Mouse (Mus musculus): ENCODE measurements at regions not wholly inside any gene's neighbourhood (a gene's known extent, or its start where the extent isn't known, plus 50 kb on each side); places are given as distances from the start of the nearest gene placed in this dataset.

GRCm38 (mm10) chr9:118318357-118319140 is 159.5 kb upstream of the Eomes start:
- no peak for DNase-seq
- intact Hi-C loops (cut with DNase I) = no loop called here

- intact Hi-C loops (cut with DNase I) = no loop called here
Observed at GRCm38 (mm10) chr9:118323796-118324195, 154.2 kb upstream of the Eomes start.

GRCm38 (mm10) chr9:118326656-118327055 is 151.4 kb upstream of the Eomes start:
- intact Hi-C loops (cut with DNase I) = no loop called here
- no peak for DNase-seq

More at GRCm38 (mm10) chr9:118323796-118324195, 154.2 kb upstream of the Eomes start:
- DNase-seq = no peak

DNA sequence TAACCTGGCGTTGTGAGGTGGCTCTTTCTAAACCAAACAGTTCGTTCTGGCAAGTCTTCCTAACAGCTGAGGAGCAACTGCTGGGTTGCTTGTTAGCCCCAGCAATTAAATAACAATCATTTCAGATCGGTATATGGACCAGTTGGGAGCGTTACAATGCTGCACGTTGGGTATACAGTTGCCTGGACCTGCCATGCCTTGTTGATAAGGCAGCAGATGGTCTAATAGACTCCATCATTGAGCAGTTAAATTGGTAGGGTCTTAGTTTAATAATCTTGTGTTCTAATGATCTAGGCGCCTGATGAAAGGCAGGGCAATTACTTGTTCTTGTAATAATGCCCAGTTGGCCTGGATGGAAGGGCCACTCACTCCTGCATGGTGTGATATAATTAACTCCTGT is 150.1 kb upstream of the Eomes start:
- intact Hi-C loops (cut with DNase I) = no loop called here
- DNase-seq = no peak

DNA sequence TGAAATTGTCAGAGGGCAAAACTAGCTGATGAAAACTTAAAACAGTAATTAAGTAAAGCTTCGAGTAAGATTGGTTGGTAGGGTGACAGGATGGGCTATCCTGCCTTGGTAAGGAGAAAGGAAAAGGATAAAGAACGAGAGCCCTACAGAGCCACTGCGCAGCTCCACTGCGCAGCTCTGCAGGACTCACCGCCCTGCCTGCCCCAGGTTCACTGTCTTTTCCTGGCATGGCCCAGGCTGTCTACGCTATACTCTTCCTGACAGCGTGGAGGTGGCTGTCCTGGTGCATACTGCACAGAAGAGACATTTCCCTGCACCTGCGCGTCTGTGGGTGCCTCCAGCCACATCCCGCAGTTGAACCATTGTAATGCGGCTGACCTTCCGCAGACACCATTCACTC is 136.6 kb upstream of the Eomes start:
- no peak for DNase-seq
- intact Hi-C loops (cut with DNase I) = no loop called here

DNA sequence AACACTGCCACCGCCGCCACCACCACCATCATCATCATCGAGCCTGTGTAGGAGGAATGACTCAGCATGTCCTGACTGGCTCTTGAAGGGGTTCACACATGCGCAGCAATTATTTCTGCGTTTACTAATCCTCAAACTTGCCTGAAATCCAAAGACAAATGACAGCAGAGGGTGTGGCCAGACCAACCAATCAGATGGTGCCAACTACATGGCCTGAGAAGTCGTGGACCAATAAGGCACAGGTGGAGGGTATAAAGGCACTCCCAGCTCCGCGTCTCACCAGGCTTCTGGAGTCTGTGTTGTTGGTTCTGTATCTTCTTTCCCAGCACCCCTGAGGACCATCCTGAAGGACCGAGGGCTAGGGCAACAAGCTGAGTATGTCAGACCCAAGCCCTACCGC is 123.1 kb upstream of the Eomes start:
- no peak for DNase-seq
- intact Hi-C loops (cut with DNase I) = no loop called here

- intact Hi-C loops (cut with DNase I) = no loop called here
- no peak for DNase-seq
Observed at GRCm38 (mm10) chr9:118357406-118357805, 120.6 kb upstream of the Eomes start.

DNA sequence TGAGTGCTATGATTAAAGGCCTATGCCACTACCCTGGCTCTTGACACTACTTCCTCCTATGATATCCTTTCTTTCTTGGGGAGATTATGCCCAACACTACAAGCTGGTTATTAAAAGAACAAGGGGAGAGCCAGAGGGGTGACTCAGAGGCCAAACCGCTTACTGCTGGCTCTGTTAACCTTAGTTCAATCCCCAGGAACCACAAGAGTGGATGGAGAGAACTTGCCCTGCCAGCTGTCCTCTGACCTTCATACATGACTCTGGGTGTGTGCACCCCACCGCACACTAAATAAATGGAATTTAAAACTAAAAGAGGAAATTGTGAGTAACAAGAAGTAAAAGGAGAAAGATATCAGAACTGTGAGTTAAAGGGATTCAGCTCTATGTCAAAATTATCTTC is 114.1 kb upstream of the Eomes start:
- intact Hi-C loops (cut with DNase I) = no loop called here
- DNase-seq = no peak

DNA sequence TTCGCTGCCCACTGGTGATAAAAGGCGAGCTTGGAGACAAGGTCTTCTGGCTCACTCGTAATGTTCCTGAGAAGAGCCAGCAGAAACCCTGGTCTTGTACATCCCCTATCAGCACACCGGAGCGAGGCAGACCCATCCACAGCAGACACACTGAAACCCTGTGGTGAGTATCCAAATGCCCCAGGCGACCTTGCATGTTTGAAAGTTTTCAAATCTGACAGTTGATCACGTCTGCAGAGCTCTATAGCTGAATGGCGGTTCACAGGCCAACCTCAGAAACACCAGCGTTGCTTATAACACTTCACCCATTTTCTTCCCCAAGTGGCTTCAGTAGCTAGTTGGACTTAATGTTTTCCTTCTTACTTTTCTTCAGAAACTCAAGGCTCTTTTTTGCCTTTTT is 112.6 kb upstream of the Eomes start:
- intact Hi-C loops (cut with DNase I) = no loop called here
- DNase-seq = no peak

DNA sequence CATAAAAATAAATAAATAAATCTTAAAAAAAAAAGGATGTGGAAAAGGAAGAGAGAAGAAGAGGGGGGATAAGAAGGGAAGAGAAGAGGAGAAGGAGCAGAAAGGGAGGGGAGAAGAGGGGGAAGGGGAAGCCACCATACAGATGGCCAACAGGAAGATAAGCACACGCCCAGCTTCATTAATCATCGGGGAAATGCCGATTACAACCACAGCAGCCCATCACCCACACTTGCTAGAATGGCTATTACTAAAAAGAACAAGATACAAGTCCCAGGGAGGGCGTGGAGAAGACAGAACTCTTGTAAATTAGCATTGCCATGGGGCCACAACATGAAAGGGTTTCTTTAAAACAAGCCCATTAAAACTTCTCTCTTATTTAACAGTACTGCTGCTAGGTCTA is 110.7 kb upstream of the Eomes start:
- DNase-seq = no peak
- intact Hi-C loops (cut with DNase I) = no loop called here

GRCm38 (mm10) chr9:118370581-118370980 is 107.4 kb upstream of the Eomes start:
- intact Hi-C loops (cut with DNase I) = no loop called here
- DNase-seq = peak; percentile 10 to 23

- DNase-seq = no peak
- intact Hi-C loops (cut with DNase I) = no loop called here
Observed at GRCm38 (mm10) chr9:118374680-118375079, 103.3 kb upstream of the Eomes start.

DNA sequence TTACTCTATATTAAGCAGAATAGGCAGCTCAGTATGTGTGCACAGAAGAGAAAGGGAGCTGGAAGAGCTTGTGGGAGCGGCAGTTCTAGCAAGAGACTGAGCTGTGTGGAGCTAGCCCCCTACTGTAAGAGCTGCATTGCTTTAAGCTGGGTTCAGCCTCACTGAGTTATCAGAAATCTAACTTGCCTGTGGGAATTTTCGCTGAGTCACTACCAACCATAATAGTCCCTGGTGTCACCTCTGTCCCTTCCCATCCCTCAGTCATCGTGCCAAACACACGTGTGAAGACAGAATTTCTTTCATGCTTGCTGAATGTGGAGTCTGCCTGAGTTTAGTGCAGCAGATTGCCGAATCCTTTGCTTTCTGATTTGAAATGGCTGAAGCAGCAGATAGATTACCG is 99.0 kb upstream of the Eomes start:
- no peak for DNase-seq
- intact Hi-C loops (cut with DNase I) = no loop called here

GRCm38 (mm10) chr9:118382532-118382931 is 95.5 kb upstream of the Eomes start:
- no peak for DNase-seq
- intact Hi-C loops (cut with DNase I) = no loop called here

DNA sequence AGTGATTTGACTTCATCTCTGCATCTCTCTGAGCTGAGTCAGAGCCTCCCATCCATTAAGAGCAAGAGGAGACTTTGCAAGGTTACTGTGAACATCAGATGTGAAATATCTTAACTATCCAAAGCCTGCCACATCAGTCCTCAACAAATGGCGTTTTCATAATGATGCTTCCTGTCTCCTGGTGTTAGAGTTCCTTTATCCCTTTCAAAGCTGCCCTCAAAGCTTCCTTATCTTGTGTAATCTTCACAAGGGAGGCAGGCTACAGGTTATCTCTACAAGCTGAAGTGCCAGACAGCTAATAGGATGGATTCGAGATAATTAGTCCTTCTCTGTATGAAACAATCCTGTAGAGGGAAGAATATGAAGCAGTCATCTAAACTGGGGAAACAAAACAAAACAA is 93.4 kb upstream of the Eomes start:
- intact Hi-C loops (cut with DNase I) = no loop called here
- no peak for DNase-seq

DNA sequence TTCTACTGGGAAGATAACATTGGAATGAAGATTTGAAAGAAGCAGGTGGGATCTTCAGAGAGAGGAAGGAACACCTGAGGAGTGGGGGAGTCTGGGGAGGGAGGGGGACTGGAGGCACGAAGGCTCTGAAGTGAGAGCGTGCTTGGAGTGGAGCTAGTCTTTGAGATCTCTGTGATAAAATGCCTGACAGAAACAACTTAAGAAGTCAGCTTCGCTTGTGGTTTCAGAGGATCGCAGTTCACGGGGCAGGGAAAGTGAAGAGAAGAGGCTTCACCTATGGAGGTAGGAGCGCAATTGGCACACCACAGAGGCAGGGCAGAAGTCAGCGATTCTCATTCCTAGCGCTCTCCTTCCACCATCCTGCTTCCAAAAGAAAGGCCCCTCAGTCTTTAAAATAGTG is 90.4 kb upstream of the Eomes start:
- intact Hi-C loops (cut with DNase I) = no loop called here

GRCm38 (mm10) chr9:118389481-118390334 is 88.3 kb upstream of the Eomes start:
- intact Hi-C loops (cut with DNase I) = no loop called here
- DNase-seq = peak; percentile 2 to 4

More for the DNA sequence above, 90.4 kb upstream of the Eomes start:
- DNase-seq = no peak

DNA sequence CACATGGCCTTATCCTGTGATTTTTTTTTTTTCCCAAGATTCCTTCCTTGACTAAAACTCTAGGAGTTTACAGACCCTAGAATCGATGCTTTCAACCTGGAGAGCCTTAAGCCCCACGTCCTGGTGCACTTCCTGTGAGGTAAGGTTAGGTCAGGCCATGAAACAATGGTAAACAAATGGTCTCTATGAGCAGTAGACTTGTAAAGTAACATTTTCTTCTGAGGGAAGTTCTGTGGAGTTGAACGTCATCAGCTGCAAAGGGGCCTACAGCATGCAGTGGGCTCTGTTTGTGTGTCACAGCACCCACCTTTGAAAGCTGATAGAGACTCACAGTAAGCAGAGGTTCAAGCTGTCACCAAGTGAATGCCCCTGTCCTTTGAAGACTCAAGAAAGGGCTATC is 87.3 kb upstream of the Eomes start:
- intact Hi-C loops (cut with DNase I) = no loop called here
- no peak for DNase-seq

GRCm38 (mm10) chr9:118391715-118392114 is 86.3 kb upstream of the Eomes start:
- DNase-seq = no peak
- intact Hi-C loops (cut with DNase I) = no loop called here

DNA sequence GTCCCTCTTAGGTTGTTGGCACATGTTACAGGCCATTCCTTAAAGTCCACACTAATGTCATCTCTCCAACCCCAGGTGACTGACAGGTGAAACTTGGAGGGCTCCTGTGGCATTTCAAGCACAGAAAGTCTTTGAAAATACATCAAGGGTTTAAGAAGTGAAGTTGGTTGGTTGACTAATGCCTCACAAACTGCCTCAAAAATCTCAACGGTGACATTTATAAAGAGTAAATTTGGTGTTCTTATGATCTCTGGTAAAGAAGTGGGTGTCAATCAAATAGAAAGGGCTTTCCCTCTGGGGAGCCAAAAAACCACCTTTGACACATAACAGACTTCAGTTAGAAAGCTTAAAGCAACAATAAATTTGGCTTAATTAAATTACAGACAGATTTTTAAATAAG is 85.2 kb upstream of the Eomes start:
- intact Hi-C loops (cut with DNase I) = no loop called here
- DNase-seq = no peak

DNA sequence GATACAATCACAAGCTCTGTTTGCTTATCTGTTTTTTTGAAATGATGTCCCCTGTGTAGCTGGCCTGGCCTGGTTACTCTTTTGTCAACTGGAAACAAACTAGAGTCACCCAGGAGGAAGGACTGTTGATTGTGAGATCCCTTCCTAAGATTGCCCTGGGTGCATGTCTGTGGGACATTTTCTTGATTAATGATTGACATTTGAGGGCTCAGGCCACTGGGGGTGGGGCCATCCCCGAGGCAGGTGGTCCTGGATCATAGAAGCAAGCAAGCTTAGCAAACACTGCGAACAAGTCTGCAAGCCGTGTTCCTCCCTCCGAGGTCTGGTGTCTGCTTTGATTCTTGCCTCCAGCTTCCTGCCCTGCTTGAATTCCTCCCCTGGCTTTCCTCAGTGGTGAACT is 84.4 kb upstream of the Eomes start:
- intact Hi-C loops (cut with DNase I) = no loop called here
- DNase-seq = no peak

- DNase-seq = no peak
- intact Hi-C loops (cut with DNase I) = no loop called here
Observed at GRCm38 (mm10) chr9:118396425-118397053, 81.5 kb upstream of the Eomes start.
